Mouse (Mus musculus) mesoderm, embryonic 11.5 days (tissue): ENCODE data around the gene Ubxn2a.

ENCODE experiments used
- DNase-seq: peaks from one replicate; pipeline ENCODE4 v3.0.0-alpha.2; 2012; ENCODE audit warnings: low read depth, low spot score

Gene Ubxn2a

GRCm38 (mm10) chr12:4836959-4837358, 70.5 kb downstream of the Ubxn2a start:
- DNase-seq: no peak
